Mouse (Mus musculus) C3H10T1/2 (cell line): ENCODE results near the gene Gm3468. TPM values are rescaled to one million over a fixed set of nuclear protein-coding genes. Genes with fewer than 3 reads are reported as not detected.

Experiments
- polyA plus RNA-seq, 2 experiments: library from polyadenylated mRNA; unstranded; fragments of >200 nt; fragmentation: generic; extraction: Trizol; gene quantifications; one replicate each; pipeline ENCODE4 v1.2.1; 2012; ENCODE audit warnings: missing spikeins in 2 of 2

Gene Gm3468
- under 1 TPM in 1 of 2 experiments, not detected in 1; 0.05 TPM for polyA plus RNA-seq

GRCm38 (mm10) chr14:6108272-6108925 lies at the start of gene Gm3468:
TSS of gene Gm3468 (minus strand) at chr14:6108665.

GRCm38 (mm10) chr14:6125707-6126106 lies 17.2 kb upstream of the Gm3468 start, which contains the start of gene Gm3476:
TSS of gene Gm3476 (minus strand) at chr14:6125807.

GRCm38 (mm10) chr14:6093842-6094241 lies 14.6 kb downstream of the Gm3468 start, which contains the start of gene Gm8206:
TSS of gene Gm8206 (minus strand) at chr14:6093942.

GRCm38 (mm10) chr14:6058167-6058566 lies 50.3 kb downstream of the Gm3468 start, which contains the start of gene Gm6337:
TSS of gene Gm6337 (minus strand) at chr14:6058267.

Other genes starting within 250 kb of the Gm3468 start
- not detected for gene Gm8237, start 228.3 kb downstream of the Gm3468 start, polyA plus RNA-seq
- not detected for gene Gm3248, start 146.9 kb downstream of the Gm3468 start, polyA plus RNA-seq
- not detected for gene Gm3453, start 129.5 kb downstream of the Gm3468 start, polyA plus RNA-seq
- not detected for gene Gm6337, start 50.4 kb downstream of the Gm3468 start, polyA plus RNA-seq
- gene Gm8206, start 14.7 kb downstream of the Gm3468 start, polyA plus RNA-seq, result not detected
- not detected for gene Gm3476, start 17.1 kb upstream of the Gm3468 start, polyA plus RNA-seq
- not detected for gene Gm21560, start 110.6 kb upstream of the Gm3468 start, polyA plus RNA-seq
- gene Gm3411, start 178.6 kb upstream of the Gm3468 start, polyA plus RNA-seq, result not detected
- not detected for gene Gm21103, start 196.2 kb upstream of the Gm3468 start, polyA plus RNA-seq
- gene Gm3618, start 235.0 kb upstream of the Gm3468 start, polyA plus RNA-seq, result not detected